Mouse (Mus musculus): ENCODE measurements around the gene Hirip3.

- TF ChIP-seq POLR2A (IDR thresholded peaks at IDR 0.05; ENCODE audit: borderline replicate concordance, control insufficient read depth, low read depth, low read length) (no peak), CTCF (IDR thresholded peaks at IDR 0.05; ENCODE audit: control insufficient read depth, insufficient read depth, low read length) (no peak)
Measured at GRCm38 (mm10) chr7:126863791-126864190, 2.0 kb downstream of the Hirip3 start.
